ENCODE assay signal across 8 mouse cellular contexts in the genomic region with DNA sequence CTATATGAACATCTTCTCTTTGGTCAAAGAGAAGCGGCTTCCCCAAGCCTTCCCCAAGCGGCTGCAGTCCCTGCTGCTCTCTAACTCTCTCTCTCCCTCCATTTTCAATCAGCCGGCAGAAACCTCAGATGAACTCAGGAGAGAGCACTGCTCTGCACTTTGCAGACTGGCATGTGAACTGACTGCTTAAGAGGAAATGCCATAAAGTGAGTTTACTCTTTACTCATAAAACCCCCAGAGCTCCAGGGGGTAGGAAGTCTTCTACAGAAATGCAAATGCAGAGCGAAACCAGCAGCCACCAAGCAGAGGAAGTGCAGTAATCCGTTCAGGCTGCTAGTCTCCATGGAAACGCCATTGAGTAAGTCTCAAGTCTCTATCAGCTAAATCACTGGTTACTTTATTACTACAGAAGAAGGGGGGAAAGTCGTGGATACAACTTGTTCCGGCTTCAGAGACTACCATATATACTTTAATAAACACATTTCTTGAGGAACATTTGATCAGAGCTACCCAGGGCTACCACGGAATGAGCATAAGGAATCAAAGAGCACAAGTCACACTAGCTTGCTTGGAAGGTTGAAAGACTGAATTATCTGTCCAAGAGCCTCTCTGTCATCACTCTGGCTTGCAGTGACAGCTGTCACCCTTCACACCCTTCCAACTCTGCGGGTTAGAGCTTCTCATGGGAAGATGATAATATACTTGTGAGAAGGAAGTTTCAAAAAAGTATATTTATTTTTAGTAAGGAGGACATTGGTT. TPM values are rescaled to one million over a fixed set of nuclear protein-coding genes. Genes with fewer than 3 reads are reported as not detected.
DNase-seq lines count a peak whose midpoint lies in the region; ATAC-seq and TF ChIP-seq lines count a peak whose summit lies in the region.

No protein-coding gene starts in this region.

- H3K27me3 ChIP-seq in embryonic facial prominence, embryonic 14.5 days (replicated peaks; ENCODE audit: control insufficient read depth, insufficient read depth, low read length), result no peaks in the 10 kb centered on the region

- H3K9me3 ChIP-seq in embryonic facial prominence, embryonic 14.5 days (ENCODE audit: control insufficient read depth, low read length), result no peaks in the 10 kb centered on the region

- H3K9ac ChIP-seq in embryonic facial prominence, embryonic 14.5 days (ENCODE audit: low read depth, low read length), result 0 out of 2 replicates have a peak overlapping the region, but pooled peaks have one; percentile 9

- peak overlapping the region; percentile 39; the same call in 1 of the 2 replicates for H3K27ac ChIP-seq in embryonic facial prominence, embryonic 14.5 days (replicated peaks; ENCODE audit: low read depth, low read length)
- H3K27ac ChIP-seq in layer of hippocampus, adult 2 months, result peak overlapping the region; percentile 67

- 6% methylated on average over 10 of the region's 10 CpGs for WGBS in embryonic facial prominence, embryonic 14.5 days

- DNase-seq in ovary, postnatal 14 days (ENCODE audit: low spot score), result peak; percentile 8
- DNase-seq in ovary, adult 18-20 months (ENCODE audit: low spot score), result no peak
- peak; percentile 87 for DNase-seq in embryonic facial prominence, embryonic 14.5 days (ENCODE audit: low spot score)
- peak in 1 of 2 experiments; percentile 55 for DNase-seq in layer of hippocampus, adult 2 months (ENCODE audit: low spot score in 2 of 2)
- DNase-seq in lung, postnatal 10 days, result peak; percentile 48
- peak; percentile 59 for DNase-seq in retina, embryonic 14.5 days (ENCODE audit: low spot score)
- DNase-seq in testis, postnatal 10 days (ENCODE audit: low spot score), result no peak

- no peak for TF ChIP-seq CTCF in layer of hippocampus, adult 2 months (conservative IDR thresholded peaks at IDR 0.05)

- ATAC-seq in embryonic facial prominence, embryonic 14.5 days (ENCODE audit: low read depth), result peak; percentile 85; the same call in 1 of the 2 replicates
- peak; percentile 95 to 96 for ATAC-seq in hematopoietic stem cell, adult 5-6 weeks (replicated peaks in 1 of 2; ENCODE audit: insufficient read depth in 1 of 2, low FRiP score in 2 of 2, low TSS enrichment in 1 of 2, low read depth in 1 of 2, poor library complexity in 2 of 2, severe bottlenecking in 2 of 2)

- H3K36me3 ChIP-seq in embryonic facial prominence, embryonic 14.5 days (ENCODE audit: control insufficient read depth, insufficient read depth, low read length), result peaks cover 10% of the 10 kb centered on the region; the same call in 1 of the 2 replicates

- peak overlapping the region; percentile 37 for H3K4me2 ChIP-seq in embryonic facial prominence, embryonic 14.5 days (ENCODE audit: low read depth, low read length)

- H3K4me1 ChIP-seq in embryonic facial prominence, embryonic 14.5 days (ENCODE audit: control insufficient read depth, insufficient read depth, low read length), result peaks cover 7% of the 10 kb centered on the region; the same call in 1 of the 2 replicates

- peak overlapping the region; percentile 10 for H3K4me3 ChIP-seq in embryonic facial prominence, embryonic 14.5 days (ENCODE audit: low read depth, low read length)
- H3K4me3 ChIP-seq in layer of hippocampus, adult 2 months, result peak overlapping the region; percentile 43

RNA-seq across cellular contexts. Expression of gene Stk17b, which starts 38.8 kb away (rescaled TPM):
- 15.2 and 19.6 TPM in 2 replicates for polyA plus RNA-seq in embryonic facial prominence, embryonic 14.5 days (2014; fragmentation: Nextera tagmentation; extraction: Ambion mirVana)
- 171 and 187 TPM in 2 replicates for total RNA-seq in hematopoietic stem cell, adult 5-6 weeks (2017)
- 1 to 10 TPM; 2.7 to 5.2 TPM for total RNA-seq in layer of hippocampus, adult 2 months (2021)

Comparison
In these comparisons a context has a peak if more than half of its experiments do, and no peak if none do; other contexts are left out.
1. DNase-seq: peak in ovary, postnatal 14 days (single experiment), embryonic facial prominence, embryonic 14.5 days (single experiment), lung, postnatal 10 days (single experiment) and retina, embryonic 14.5 days (single experiment); none in ovary, adult 18-20 months (single experiment) and testis, postnatal 10 days (single experiment).
2. RNA of gene Stk17b, which starts 38.8 kb away (total RNA-seq): 171 to 187 TPM in hematopoietic stem cell, adult 5-6 weeks; 2.7 to 5.2 TPM in layer of hippocampus, adult 2 months; every median in the first group is over 10 times any median in the second.